Comparison of ENCODE assay signal across 10 mouse cellular contexts in the genomic region with DNA sequence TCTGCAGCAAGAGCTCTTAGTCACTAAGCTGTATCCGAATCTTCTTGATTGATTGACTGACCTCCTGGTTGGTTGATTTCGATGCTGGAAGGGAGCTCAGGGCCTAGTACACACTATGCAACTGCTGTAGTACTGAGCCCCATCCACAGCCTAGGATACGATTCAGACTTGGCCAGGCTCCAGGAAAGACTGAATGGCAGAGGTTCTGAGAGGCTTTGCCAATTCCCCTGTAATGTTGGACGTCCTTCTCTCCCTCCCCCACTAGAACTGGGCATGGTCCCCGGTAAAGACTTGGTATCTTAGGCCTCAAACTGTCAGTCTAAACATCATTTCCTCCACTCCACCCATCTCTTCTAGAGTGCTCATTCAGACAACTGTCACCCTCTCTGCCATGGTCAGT.
DNase-seq lines count a peak whose midpoint lies in the region; ATAC-seq lines count a peak whose summit lies in the region.
"Had no signal": no experiment of that assay in that cellular context is flagged by ENCODE, and none has a peak within 500 bp of the region (broad histone marks: within the 10 kb centered on the region; RNA-seq: fewer than 3 reads in every experiment).

No protein-coding gene starts in this region.

- peaks cover 2% of the 10 kb centered on the region; the same call in 1 of the 2 replicates for H3K27me3 ChIP-seq in heart, embryonic 12.5 days (replicated peaks)
- no peaks in the 10 kb centered on the region for H3K27me3 ChIP-seq in kidney, embryonic 14.5 days (ENCODE audit: control insufficient read depth, insufficient read depth, low read length)

- H3K9ac ChIP-seq in heart, embryonic 12.5 days = no peak overlapping the region
- H3K9ac ChIP-seq in kidney, embryonic 14.5 days (ENCODE audit: low read depth, low read length) = no peak overlapping the region

- WGBS in heart, embryonic 12.5 days = 54% methylated on average over 5 of the region's 5 CpGs
- WGBS in kidney, embryonic 14.5 days = 68% methylated on average over 5 of the region's 5 CpGs

- H3K36me3 ChIP-seq in heart, embryonic 12.5 days = no peaks in the 10 kb centered on the region
- H3K36me3 ChIP-seq in kidney, embryonic 14.5 days (ENCODE audit: control insufficient read depth, insufficient read depth, low read length) = no peaks in the 10 kb centered on the region

- 0 out of 2 replicates have a peak, but pooled peaks have one; percentile 18 for ATAC-seq in heart, embryonic 12.5 days (ENCODE audit: insufficient number of reproducible peaks, low FRiP score)
- no peak for ATAC-seq in kidney, embryonic 14.5 days (ENCODE audit: low FRiP score, low TSS enrichment)

- no peak overlapping the region for H3K27ac ChIP-seq in heart, embryonic 12.5 days (ENCODE audit: poor library complexity, severe bottlenecking)
- H3K27ac ChIP-seq in kidney, embryonic 14.5 days (ENCODE audit: low read depth, low read length) = no peak overlapping the region

- H3K4me2 ChIP-seq in heart, embryonic 12.5 days = no peak overlapping the region
- no peak overlapping the region for H3K4me2 ChIP-seq in kidney, embryonic 14.5 days (replicated peaks; ENCODE audit: low read depth, low read length)

- H3K9me3 ChIP-seq in heart, embryonic 12.5 days (replicated peaks) = no peaks in the 10 kb centered on the region
- no peaks in the 10 kb centered on the region for H3K9me3 ChIP-seq in kidney, embryonic 14.5 days (ENCODE audit: control insufficient read depth, low read length)

- no peaks in the 10 kb centered on the region for H3K4me1 ChIP-seq in heart, embryonic 12.5 days (replicated peaks)
- no peaks in the 10 kb centered on the region for H3K4me1 ChIP-seq in kidney, embryonic 14.5 days (ENCODE audit: control insufficient read depth, insufficient read depth, low read length)

- DNase-seq in cerebellum, adult 18-20 months = peak; percentile 45 to 55
- DNase-seq in cerebellum, adult 11-12 months = no peak
- DNase-seq in left cerebral cortex, postnatal 14 days (ENCODE audit: low spot score in 2 of 2) = peak; percentile 26 to 53
- DNase-seq in left cerebral cortex, adult 8-10 months (ENCODE audit: low spot score in 2 of 2) = no peak
- peak; percentile 58 for DNase-seq in lung, postnatal 10 days
- no peak for DNase-seq in gastrocnemius, adult 8-10 months (ENCODE audit: low spot score in 2 of 2)
- DNase-seq: kidney, adult 2 months; spleen, adult 18-20 months had no signal

- intact Hi-C loops in left cerebral cortex, postnatal 14 days (cut with DNase I) = no loop called here

- H3K4me3 ChIP-seq in heart, embryonic 12.5 days = no peak overlapping the region
- no peak overlapping the region for H3K4me3 ChIP-seq in kidney, embryonic 14.5 days (ENCODE audit: low read length)

Comparison
In these comparisons a context has a peak if more than half of its experiments do, and no peak if none do; other contexts are left out.
1. DNase-seq: peak in cerebellum, adult 18-20 months (2 of 2), left cerebral cortex, postnatal 14 days (2 of 2) and lung, postnatal 10 days (single experiment); none in cerebellum, adult 11-12 months (single experiment), left cerebral cortex, adult 8-10 months (0 of 2) and gastrocnemius, adult 8-10 months (0 of 2).